Mouse (Mus musculus) embryonic fibroblast, embryonic 13.5 days (primary cell): ENCODE results near the gene Hsf2bp. TPM values are rescaled to one million over a fixed set of nuclear protein-coding genes. Genes with fewer than 3 reads are reported as not detected.

Experiments used
- H3K27ac ChIP-seq: 2 replicates; pipeline ENCODE4 v1.5.1; 2012; ENCODE audit warnings: low read length, control low read depth, inconsistent platforms; ENCODE audit not compliant: insufficient read depth
- H3K4me1 ChIP-seq: 2 replicates; pipeline ENCODE4 v1.6.1; 2011; ENCODE audit warnings: low read length; ENCODE audit not compliant: control insufficient read depth, insufficient read depth
- H3K4me3 ChIP-seq: 2 replicates; pipeline ENCODE4 v1.5.1; 2011; ENCODE audit warnings: mild to moderate bottlenecking, control low read depth, low read length; ENCODE audit not compliant: insufficient read depth
- CTCF ChIP-seq: IDR thresholded peaks from 2 replicates; pipeline ENCODE4 v1.5.1; 2011; ENCODE audit warnings: mild to moderate bottlenecking, control low read depth, low read length, moderate library complexity, borderline replicate concordance; ENCODE audit not compliant: insufficient read depth
- POLR2A ChIP-seq: IDR thresholded peaks from 2 replicates; pipeline ENCODE4 v1.6.1; 2011; ENCODE audit warnings: low read depth, mild to moderate bottlenecking, control low read depth, low read length, moderate library complexity
- polyA plus RNA-seq: library from polyadenylated mRNA; stranded (reverse); fragments of >200 nt; gene quantifications from 2 replicates; pipeline ENCODE4 v1.2.4, GENCODE M21; 2011; ENCODE audit warnings: low read depth; ENCODE audit not compliant: missing spikeins, insufficient read length

The Hsf2bp gene
- polyA plus RNA-seq, 1 experiment, result not detected

DNA sequence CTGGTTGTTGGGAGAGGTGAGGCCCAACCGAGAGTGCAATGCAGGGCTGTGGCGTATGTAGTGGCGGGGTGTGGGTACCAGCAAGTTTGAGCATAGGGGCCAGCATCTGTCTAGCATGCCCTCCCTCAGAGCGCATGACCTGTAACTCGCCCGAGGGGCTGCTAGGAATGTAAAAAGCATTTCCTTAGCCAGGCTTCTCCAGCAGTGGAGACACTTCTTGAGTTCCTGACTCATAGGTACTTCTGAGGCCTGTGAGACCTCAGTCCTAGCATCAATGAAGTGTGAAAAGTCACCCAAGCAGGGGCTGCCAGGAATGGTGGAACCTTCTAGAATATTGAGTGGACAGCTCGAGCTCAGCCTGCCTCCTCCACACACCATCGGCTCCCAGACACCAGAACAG is 117.8 kb downstream of the Hsf2bp start:
- Histone ChIP-seq H3K4me3 (no peak overlapping the region), H3K4me1 (no peaks in the 10 kb centered on the region), H3K27ac (no peak overlapping the region)
- TF ChIP-seq POLR2A (no peak), CTCF (no peak)

DNA sequence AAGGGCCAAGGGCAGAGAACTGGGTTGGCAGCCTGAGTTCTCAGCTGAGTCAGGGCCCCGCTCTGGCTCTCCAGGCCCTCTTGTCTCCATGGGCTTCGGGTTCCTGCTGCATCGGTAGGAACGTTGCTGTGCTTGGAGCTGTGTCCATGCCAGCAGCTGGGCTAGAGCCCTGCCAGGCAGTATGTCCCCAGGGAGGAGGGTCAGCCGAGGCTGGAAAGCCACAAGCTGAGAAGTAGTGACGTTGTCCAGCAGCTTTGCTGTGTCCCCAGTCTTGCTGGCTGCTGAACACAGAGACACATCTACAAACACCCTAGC is 119.7 kb downstream of the Hsf2bp start:
- Histone ChIP-seq H3K4me1 (no peaks in the 10 kb centered on the region), H3K4me3 (no peak overlapping the region), H3K27ac (no peak overlapping the region)
- no peak for TF ChIP-seq POLR2A
- no peak for TF ChIP-seq CTCF

DNA sequence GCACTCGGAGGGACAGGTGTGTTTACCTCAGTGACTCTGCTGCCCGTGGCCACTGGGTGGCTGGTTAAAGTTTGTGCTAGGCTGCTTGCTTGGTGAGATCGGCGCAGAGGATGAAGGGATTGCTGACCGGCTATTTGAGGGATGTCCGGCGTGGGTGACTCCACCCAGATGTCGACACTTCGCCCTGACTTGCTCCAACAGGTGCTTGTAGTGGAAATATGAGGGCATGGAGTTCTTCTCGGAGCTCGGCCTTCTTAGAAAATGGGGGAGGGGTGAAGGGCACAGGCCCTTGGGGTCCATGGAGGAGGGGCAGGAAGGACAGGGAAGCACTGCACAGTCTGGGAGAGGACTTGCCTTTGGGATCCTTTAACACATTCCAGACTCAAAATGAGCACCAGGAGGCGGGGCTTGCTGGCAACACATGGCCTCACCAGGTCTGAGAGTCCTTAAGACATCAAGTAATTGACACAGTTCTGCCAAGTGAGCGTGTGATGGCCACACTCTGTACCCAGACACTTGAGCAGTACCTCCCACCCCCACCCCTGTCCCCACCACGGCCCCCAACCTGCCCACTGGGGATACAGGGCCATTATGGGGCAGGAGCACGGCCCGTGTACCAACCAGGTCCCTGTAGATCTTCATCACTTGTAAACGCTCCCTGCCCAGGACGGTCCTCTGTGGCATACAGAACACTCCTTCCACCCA is 120.2 kb downstream of the Hsf2bp start:
- no peak overlapping the region for H3K4me3 ChIP-seq
- no peaks in the 10 kb centered on the region for H3K4me1 ChIP-seq
- no peak for TF ChIP-seq CTCF
- TF ChIP-seq POLR2A, result no peak
- no peak overlapping the region for H3K27ac ChIP-seq

DNA sequence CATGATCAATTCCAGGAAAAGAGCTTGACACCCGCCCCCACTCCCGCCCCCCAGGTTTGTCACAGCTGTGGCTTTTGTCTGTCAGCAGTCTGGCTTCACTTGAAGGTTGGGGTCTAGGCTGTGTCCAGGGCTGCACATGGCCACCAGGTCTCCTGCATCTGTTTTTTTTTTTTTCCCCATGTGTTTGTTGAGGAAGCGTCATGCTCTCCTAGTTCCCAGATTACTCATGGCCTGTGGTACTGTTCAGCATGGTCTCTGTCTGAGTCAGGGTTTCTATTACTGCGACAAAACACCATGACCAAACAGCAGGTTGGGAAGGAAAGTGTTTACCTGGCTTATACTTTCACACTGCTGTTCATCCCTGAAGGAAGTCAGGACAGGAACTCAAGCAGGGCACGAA is 121.8 kb downstream of the Hsf2bp start:
- Histone ChIP-seq H3K4me3 (no peak overlapping the region), H3K27ac (no peak overlapping the region), H3K4me1 (no peaks in the 10 kb centered on the region)
- TF ChIP-seq POLR2A (no peak), CTCF (no peak)

DNA sequence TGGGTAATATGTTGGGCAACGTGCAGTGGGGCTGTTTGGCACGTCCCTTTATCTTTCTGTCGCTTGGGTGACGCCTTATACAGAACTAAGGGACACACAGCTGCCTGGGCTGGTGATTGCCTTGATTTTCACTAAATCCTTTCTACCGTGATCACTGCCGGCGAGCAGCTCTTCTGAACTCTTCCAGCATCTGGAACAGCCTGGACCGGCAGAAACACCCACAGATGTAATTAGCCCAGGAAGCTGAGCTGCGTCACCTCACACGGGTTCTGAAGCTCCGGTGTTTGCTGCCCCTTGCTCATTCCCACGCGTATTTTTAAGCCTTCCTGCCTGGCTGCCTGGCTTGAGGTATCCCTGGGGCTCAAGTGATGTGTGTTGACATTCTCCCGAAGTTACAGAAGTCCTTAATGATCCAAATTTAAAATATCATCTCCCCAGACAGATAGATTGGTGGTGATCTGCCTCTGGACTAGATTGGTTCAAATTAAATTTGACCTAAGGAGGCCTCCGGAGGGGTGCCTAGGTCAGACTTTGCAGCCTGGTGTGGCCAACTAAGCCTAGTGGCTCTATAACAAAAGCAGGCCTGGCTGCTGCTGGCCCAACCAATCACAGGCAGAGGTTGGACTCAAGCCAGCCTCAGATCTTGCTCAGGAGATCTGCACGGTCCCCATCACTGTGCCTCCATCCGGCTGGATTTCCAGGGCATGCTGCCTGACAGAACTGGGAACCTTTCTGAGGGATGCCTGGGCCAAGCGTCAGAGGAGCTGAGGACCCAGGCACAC is 123.1 kb downstream of the Hsf2bp start:
- TF ChIP-seq POLR2A (no peak), CTCF (no peak)
- Histone ChIP-seq H3K4me1 (no peaks in the 10 kb centered on the region), H3K4me3 (no peak overlapping the region), H3K27ac (no peak overlapping the region)

DNA sequence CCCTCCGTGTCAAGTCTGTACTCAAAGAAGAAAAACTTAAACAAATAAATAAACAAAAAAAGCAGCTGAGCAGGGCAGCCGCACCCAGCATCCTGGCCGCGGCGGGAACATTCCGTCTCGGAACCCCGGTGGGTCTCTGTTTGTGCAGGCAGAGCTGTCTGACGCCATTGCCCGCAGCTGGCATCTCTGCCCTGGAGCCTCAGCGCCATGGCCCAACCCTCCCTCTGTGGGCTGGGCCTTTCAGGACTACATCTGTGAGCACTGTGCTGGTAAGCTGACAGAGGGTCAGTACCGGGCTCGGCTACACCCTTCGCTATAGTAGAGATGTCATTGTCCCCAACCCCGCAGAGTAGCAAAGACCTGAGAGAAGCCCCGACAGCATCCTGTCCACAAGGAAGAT is 123.8 kb downstream of the Hsf2bp start:
- no peak overlapping the region for H3K4me3 ChIP-seq
- no peak for TF ChIP-seq CTCF
- TF ChIP-seq POLR2A, result no peak
- no peak overlapping the region for H3K27ac ChIP-seq
- no peaks in the 10 kb centered on the region for H3K4me1 ChIP-seq

DNA sequence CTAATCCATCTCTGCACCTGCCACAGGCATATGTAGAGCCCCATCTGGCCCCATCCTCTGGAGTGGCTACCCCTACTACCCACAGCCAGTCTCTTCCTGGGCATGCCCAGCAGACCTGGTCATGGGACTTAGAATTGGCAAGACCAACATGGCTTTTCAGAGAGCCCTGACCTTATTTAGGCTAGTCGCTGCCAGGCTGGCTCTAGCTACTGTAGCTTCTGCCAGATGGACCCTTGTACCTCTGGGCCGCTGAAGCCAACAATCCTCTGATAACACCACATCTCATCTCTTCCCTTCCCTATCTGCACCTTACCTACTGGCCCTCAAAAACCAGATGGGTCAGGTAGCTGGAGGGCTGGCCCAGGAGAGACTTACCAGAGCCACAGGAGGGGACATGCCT is 127.2 kb downstream of the Hsf2bp start:
- H3K4me3 ChIP-seq, result no peak overlapping the region
- no peak overlapping the region for H3K27ac ChIP-seq
- no peaks in the 10 kb centered on the region for H3K4me1 ChIP-seq
- no peak for TF ChIP-seq CTCF
- no peak for TF ChIP-seq POLR2A

DNA sequence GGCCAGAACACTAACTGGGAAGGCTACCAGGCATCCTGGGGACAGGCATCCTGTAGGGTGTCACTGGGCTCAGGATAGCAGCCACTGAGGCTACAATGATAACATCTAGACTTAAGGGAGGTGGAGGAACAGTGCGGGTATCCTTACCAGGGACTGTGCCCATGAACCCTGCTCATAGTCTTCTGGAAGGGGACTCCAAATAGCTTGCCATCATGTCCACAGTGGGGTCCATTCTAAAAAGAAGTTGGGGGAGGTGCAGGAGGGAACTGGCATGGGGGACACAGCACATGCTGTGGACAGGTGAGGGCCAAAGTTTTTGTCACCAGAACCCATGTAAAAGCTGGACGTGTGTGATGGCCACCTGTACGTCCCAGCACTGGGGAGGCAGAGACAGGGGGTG is 129.7 kb downstream of the Hsf2bp start:
- TF ChIP-seq CTCF (no peak), POLR2A (no peak)
- Histone ChIP-seq H3K4me1 (no peaks in the 10 kb centered on the region), H3K27ac (no peak overlapping the region), H3K4me3 (no peak overlapping the region)

DNA sequence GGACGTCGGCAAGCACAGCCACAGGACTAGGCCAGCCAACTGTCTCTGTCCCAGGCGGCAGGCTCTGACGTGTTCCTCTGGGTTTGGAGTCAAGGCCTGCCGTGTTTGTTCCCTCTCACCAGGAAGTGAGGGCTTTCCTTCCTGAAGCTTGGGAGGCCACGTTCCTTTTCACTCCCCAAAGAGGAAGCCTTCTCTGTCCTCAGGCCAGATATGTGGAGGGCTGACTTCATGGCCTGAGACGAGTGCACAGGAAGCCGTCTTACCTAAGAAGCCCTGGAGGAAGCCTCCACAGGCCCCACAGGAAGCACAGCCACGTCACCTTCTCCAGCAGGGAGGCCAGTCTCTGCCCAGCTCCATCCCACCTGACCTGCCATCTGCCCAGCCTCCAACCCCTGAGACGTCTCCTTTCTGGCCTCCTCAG is 130.3 kb downstream of the Hsf2bp start:
- no peaks in the 10 kb centered on the region for H3K4me1 ChIP-seq
- no peak for TF ChIP-seq POLR2A
- no peak for TF ChIP-seq CTCF
- no peak overlapping the region for H3K4me3 ChIP-seq
- H3K27ac ChIP-seq, result no peak overlapping the region

DNA sequence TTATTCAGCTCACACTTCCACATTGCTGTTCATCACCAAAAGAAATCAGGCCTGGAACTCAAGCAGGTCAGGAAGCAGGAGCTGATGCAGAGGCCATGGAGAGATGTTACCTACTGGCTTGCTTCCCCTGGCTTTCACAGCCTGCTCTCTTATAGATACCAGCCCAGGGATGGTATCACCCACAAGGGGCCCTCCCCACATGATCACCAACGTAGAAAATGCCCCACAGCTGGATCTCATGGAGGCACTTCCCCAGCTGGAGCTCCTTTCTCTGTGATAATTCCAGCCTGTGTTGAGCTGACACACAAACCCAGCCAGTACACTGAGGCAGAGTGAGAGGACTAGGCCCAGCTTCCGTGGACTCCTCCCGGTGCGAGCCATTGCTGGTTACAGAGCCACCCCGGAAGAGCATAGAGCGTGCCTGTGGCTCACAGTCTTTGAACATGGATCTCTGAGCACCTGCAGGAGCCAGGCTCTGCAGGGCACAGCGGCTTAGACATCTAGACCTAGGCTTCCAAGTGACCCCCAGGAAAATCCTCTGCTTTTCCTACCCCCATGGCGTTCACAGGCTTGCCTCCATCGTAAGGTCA is 130.9 kb downstream of the Hsf2bp start:
- TF ChIP-seq POLR2A (no peak), CTCF (no peak)
- no peak overlapping the region for H3K4me3 ChIP-seq
- no peaks in the 10 kb centered on the region for H3K4me1 ChIP-seq
- no peak overlapping the region for H3K27ac ChIP-seq
